Mouse (Mus musculus) heart, postnatal 0 days (tissue): ENCODE results near the gene Ccdc102a.

Source experiments
- CTCF ChIP-seq: IDR thresholded peaks from 2 replicates; pipeline ENCODE4 v1.5.1; 2016; ENCODE audit warnings: antibody characterized with exemption, control low read depth, low read depth
- EP300 ChIP-seq: IDR thresholded peaks from 2 replicates; pipeline ENCODE4 v1.6.1; 2016; ENCODE audit warnings: antibody characterized with exemption, low read depth

- TF ChIP-seq CTCF (no peak), EP300 (no peak)
Observed at GRCm38 (mm10) chr8:94933918-94934317, 16.0 kb upstream of the Ccdc102a start.
